Mouse (Mus musculus): Measurements from ENCODE around the gene Nckap5. TPM values are rescaled to one million over a fixed set of nuclear protein-coding genes. Genes with fewer than 3 reads are reported as not detected.

Nckap5 gene
- polyA plus RNA-seq, 1 experiment from 2014 or later = 6.9 TPM

GRCm38 (mm10) chr1:126681773-126682172, 148.8 kb downstream of the Nckap5 start:
- H3K4me3 ChIP-seq = no peak overlapping the region
- H3K27ac ChIP-seq (replicated peaks) = no peak overlapping the region
- WGBS = 28% methylated on average over 8 of the region's 8 CpGs
- H3K27me3 ChIP-seq (replicated peaks; ENCODE audit: low read depth, poor library complexity, severe bottlenecking) = no peaks in the 10 kb centered on the region
- no peaks in the 10 kb centered on the region for H3K9me3 ChIP-seq
- peaks cover 33% of the 10 kb centered on the region for H3K4me1 ChIP-seq
- DNase-seq (ENCODE audit: low spot score) = no peak
- no peaks in the 10 kb centered on the region for H3K36me3 ChIP-seq (replicated peaks)

GRCm38 (mm10) chr1:126679348-126679747, 151.3 kb downstream of the Nckap5 start:
- H3K9me3 ChIP-seq = no peaks in the 10 kb centered on the region
- H3K27ac ChIP-seq (replicated peaks) = no peak overlapping the region
- 76% methylated on average over 1 of the region's 1 CpGs for WGBS
- no peaks in the 10 kb centered on the region for H3K36me3 ChIP-seq (replicated peaks)
- peaks cover 45% of the 10 kb centered on the region for H3K4me1 ChIP-seq
- no peak for DNase-seq (ENCODE audit: low spot score)
- no peak overlapping the region for H3K4me3 ChIP-seq
- no peaks in the 10 kb centered on the region for H3K27me3 ChIP-seq (replicated peaks; ENCODE audit: low read depth, poor library complexity, severe bottlenecking)

- Histone ChIP-seq H3K4me3 (no peak overlapping the region), H3K36me3 (replicated peaks) (no peaks in the 10 kb centered on the region), H3K27ac (replicated peaks) (no peak overlapping the region), H3K27me3 (replicated peaks; ENCODE audit: low read depth, poor library complexity, severe bottlenecking) (no peaks in the 10 kb centered on the region), H3K9me3 (no peaks in the 10 kb centered on the region), H3K4me1 (peaks cover 34% of the 10 kb centered on the region)
- DNase-seq (ENCODE audit: low spot score) = no peak
- 29% methylated on average over 4 of the region's 4 CpGs for WGBS
Observed at GRCm38 (mm10) chr1:126677280-126677679, 153.3 kb downstream of the Nckap5 start.

- Histone ChIP-seq H3K36me3 (replicated peaks) (no peaks in the 10 kb centered on the region), H3K4me1 (peaks cover 30% of the 10 kb centered on the region), H3K4me3 (no peak overlapping the region), H3K27me3 (replicated peaks; ENCODE audit: low read depth, poor library complexity, severe bottlenecking) (no peaks in the 10 kb centered on the region), H3K27ac (replicated peaks) (no peak overlapping the region), H3K9me3 (no peaks in the 10 kb centered on the region)
- DNase-seq (ENCODE audit: low spot score) = no peak
- 0% methylated on average over 1 of the region's 1 CpGs for WGBS
Observed at GRCm38 (mm10) chr1:126676769-126677168, 153.8 kb downstream of the Nckap5 start.

GRCm38 (mm10) chr1:126675142-126675541, 155.5 kb downstream of the Nckap5 start:
- H3K27me3 ChIP-seq (replicated peaks; ENCODE audit: low read depth, poor library complexity, severe bottlenecking) = no peaks in the 10 kb centered on the region
- peaks cover 24% of the 10 kb centered on the region for H3K4me1 ChIP-seq
- H3K36me3 ChIP-seq (replicated peaks) = no peaks in the 10 kb centered on the region
- H3K4me3 ChIP-seq = no peak overlapping the region
- no peak for DNase-seq (ENCODE audit: low spot score)
- 21% methylated on average over 1 of the region's 1 CpGs for WGBS
- no peak overlapping the region for H3K27ac ChIP-seq (replicated peaks)
- H3K9me3 ChIP-seq = no peaks in the 10 kb centered on the region

- 92% methylated on average over 2 of the region's 2 CpGs for WGBS
- Histone ChIP-seq H3K27me3 (replicated peaks; ENCODE audit: low read depth, poor library complexity, severe bottlenecking) (no peaks in the 10 kb centered on the region), H3K9me3 (no peaks in the 10 kb centered on the region), H3K4me3 (no peak overlapping the region), H3K27ac (replicated peaks) (no peak overlapping the region), H3K36me3 (replicated peaks) (no peaks in the 10 kb centered on the region), H3K4me1 (peaks cover 24% of the 10 kb centered on the region)
- DNase-seq (ENCODE audit: low spot score) = no peak
Observed at GRCm38 (mm10) chr1:126673238-126673637, 157.4 kb downstream of the Nckap5 start.

GRCm38 (mm10) chr1:126670507-126670906, 160.1 kb downstream of the Nckap5 start:
- Histone ChIP-seq H3K9me3 (no peaks in the 10 kb centered on the region), H3K27ac (replicated peaks) (no peak overlapping the region), H3K4me1 (peaks cover 7% of the 10 kb centered on the region; the same call in 1 of the 2 replicates), H3K4me3 (no peak overlapping the region), H3K36me3 (replicated peaks) (no peaks in the 10 kb centered on the region), H3K27me3 (replicated peaks; ENCODE audit: low read depth, poor library complexity, severe bottlenecking) (no peaks in the 10 kb centered on the region)
- DNase-seq (ENCODE audit: low spot score) = no peak
- WGBS = 94% methylated on average over 3 of the region's 3 CpGs

- Histone ChIP-seq H3K36me3 (replicated peaks) (no peaks in the 10 kb centered on the region), H3K4me1 (peaks cover 11% of the 10 kb centered on the region), H3K4me3 (no peak overlapping the region), H3K9me3 (no peaks in the 10 kb centered on the region), H3K27ac (replicated peaks) (no peak overlapping the region), H3K27me3 (replicated peaks; ENCODE audit: low read depth, poor library complexity, severe bottlenecking) (no peaks in the 10 kb centered on the region)
- DNase-seq (ENCODE audit: low spot score) = no peak
- 74% methylated on average over 7 of the region's 7 CpGs for WGBS
Observed at GRCm38 (mm10) chr1:126660098-126660999, 170.2 kb downstream of the Nckap5 start.

- Histone ChIP-seq H3K27me3 (replicated peaks; ENCODE audit: low read depth, poor library complexity, severe bottlenecking) (no peaks in the 10 kb centered on the region), H3K9me3 (no peaks in the 10 kb centered on the region), H3K27ac (replicated peaks) (no peak overlapping the region), H3K36me3 (replicated peaks) (no peaks in the 10 kb centered on the region), H3K4me1 (peaks cover 11% of the 10 kb centered on the region), H3K4me3 (no peak overlapping the region)
- 94% methylated on average over 11 of the region's 11 CpGs for WGBS
- no peak for DNase-seq (ENCODE audit: low spot score)
Observed at GRCm38 (mm10) chr1:126658731-126659130, 171.9 kb downstream of the Nckap5 start.

- H3K27ac ChIP-seq (replicated peaks) = no peak overlapping the region
- peaks cover 11% of the 10 kb centered on the region for H3K4me1 ChIP-seq
- 46% methylated on average over 2 of the region's 2 CpGs for WGBS
- H3K4me3 ChIP-seq = no peak overlapping the region
- no peaks in the 10 kb centered on the region for H3K27me3 ChIP-seq (replicated peaks; ENCODE audit: low read depth, poor library complexity, severe bottlenecking)
- no peaks in the 10 kb centered on the region for H3K9me3 ChIP-seq
- H3K36me3 ChIP-seq (replicated peaks) = no peaks in the 10 kb centered on the region
- DNase-seq (ENCODE audit: low spot score) = no peak
Observed at GRCm38 (mm10) chr1:126656246-126656645, 174.4 kb downstream of the Nckap5 start.

GRCm38 (mm10) chr1:126652085-126652484, 178.5 kb downstream of the Nckap5 start:
- no peaks in the 10 kb centered on the region for H3K9me3 ChIP-seq
- H3K4me1 ChIP-seq = no peaks in the 10 kb centered on the region
- no peak for DNase-seq (ENCODE audit: low spot score)
- H3K27ac ChIP-seq (replicated peaks) = no peak overlapping the region
- no peaks in the 10 kb centered on the region for H3K27me3 ChIP-seq (replicated peaks; ENCODE audit: low read depth, poor library complexity, severe bottlenecking)
- WGBS = 82% methylated on average over 2 of the region's 2 CpGs
- no peak overlapping the region for H3K4me3 ChIP-seq
- no peaks in the 10 kb centered on the region for H3K36me3 ChIP-seq (replicated peaks)

GRCm38 (mm10) chr1:126650806-126651205, 179.8 kb downstream of the Nckap5 start:
- Histone ChIP-seq H3K27me3 (replicated peaks; ENCODE audit: low read depth, poor library complexity, severe bottlenecking) (no peaks in the 10 kb centered on the region), H3K4me3 (no peak overlapping the region), H3K4me1 (no peaks in the 10 kb centered on the region), H3K9me3 (no peaks in the 10 kb centered on the region), H3K27ac (replicated peaks) (no peak overlapping the region), H3K36me3 (replicated peaks) (no peaks in the 10 kb centered on the region)
- DNase-seq (ENCODE audit: low spot score) = no peak
- 84% methylated on average over 5 of the region's 5 CpGs for WGBS

- WGBS = 86% methylated on average over 5 of the region's 5 CpGs
Observed at GRCm38 (mm10) chr1:126642751-126643150, 187.8 kb downstream of the Nckap5 start.

More at GRCm38 (mm10) chr1:126642751-126643150, 187.8 kb downstream of the Nckap5 start:
- no peaks in the 10 kb centered on the region for H3K9me3 ChIP-seq
- H3K36me3 ChIP-seq (replicated peaks) = no peaks in the 10 kb centered on the region
- DNase-seq (ENCODE audit: low spot score) = no peak
- H3K27ac ChIP-seq (replicated peaks) = no peak overlapping the region
- no peak overlapping the region for H3K4me3 ChIP-seq
- H3K4me1 ChIP-seq = no peaks in the 10 kb centered on the region
- H3K27me3 ChIP-seq (replicated peaks; ENCODE audit: low read depth, poor library complexity, severe bottlenecking) = no peaks in the 10 kb centered on the region
